Mouse (Mus musculus) forebrain, postnatal 0 days (tissue): ENCODE measurements around the gene Serpinb3a. TPM values are rescaled to one million over a fixed set of nuclear protein-coding genes. Genes with fewer than 3 reads are reported as not detected.

ENCODE experiments used
- ATAC-seq: fragments of 200-750 bp; cut with Nextera tagmentation; 2 replicates; pipeline ENCODE4 v1.8.0; 2017; ENCODE audit warnings: mild to moderate bottlenecking, moderate library complexity
- DNase-seq: peaks from one replicate; pipeline ENCODE4 v3.0.0-alpha.2; 2015
- H3K27ac ChIP-seq: fragments of 300-500 bp; sonication (generic); 2 replicates; pipeline ENCODE4 v1.5.1; 2014; ENCODE audit warnings: low read depth, mild to moderate bottlenecking, antibody characterized with exemption, low read length, moderate library complexity, mixed read lengths
- H3K27me3 ChIP-seq: fragments of 300-500 bp; sonication (generic); 2 replicates; pipeline ENCODE4 v1.6.1; 2014; ENCODE audit warnings: mild to moderate bottlenecking, low read length, mixed read lengths; ENCODE audit not compliant: insufficient read depth
- H3K36me3 ChIP-seq: fragments of 300-500 bp; sonication (generic); 2 replicates; pipeline ENCODE4 v1.6.1; 2014; ENCODE audit warnings: mild to moderate bottlenecking, moderate library complexity; ENCODE audit not compliant: insufficient read depth
- H3K4me1 ChIP-seq: fragments of 300-500 bp; sonication (generic); 2 replicates; pipeline ENCODE4 v1.6.1; 2014; ENCODE audit warnings: antibody characterized with exemption; ENCODE audit not compliant: insufficient read depth
- H3K4me2 ChIP-seq: fragments of 300-500 bp; sonication (generic); 2 replicates; pipeline ENCODE4 v1.6.1; 2014; ENCODE audit warnings: low read depth, mild to moderate bottlenecking, moderate library complexity
- H3K4me3 ChIP-seq: fragments of 300-500 bp; sonication (generic); 2 replicates; pipeline ENCODE4 v1.5.1; 2014; ENCODE audit warnings: low read depth, low read length, mixed read lengths
- H3K9ac ChIP-seq: fragments of 300-500 bp; sonication (generic); 2 replicates; pipeline ENCODE4 v1.6.1; 2014; ENCODE audit warnings: mild to moderate bottlenecking
- H3K9me3 ChIP-seq: fragments of 300-500 bp; sonication (generic); 2 replicates; pipeline ENCODE4 v1.6.1; 2016; ENCODE audit warnings: low read length
- CTCF ChIP-seq: sonication (generic); IDR thresholded peaks from 2 replicates; pipeline ENCODE4 v1.5.1; 2016; ENCODE audit warnings: antibody characterized with exemption, control low read depth, low read depth
- WGBS: fragments of 180-500 bp; shearing (Covaris S2); extraction: QIAGEN DNeasy Blood & Tissue Kit; methylation state at CpG from one replicate; pipeline ENCODE4 v1.1.7; 2014; 5-methylcytosine and 5-hydroxymethylcytosine counted together
- polyA plus RNA-seq: library from polyadenylated mRNA; unstranded; fragments of >200 nt; fragmentation: Nextera tagmentation; extraction: Ambion mirVana; gene quantifications from 2 replicates; pipeline ENCODE4 v1.2.1, GENCODE M21; 2015
- total RNA-seq: library from RNA; depleted of rRNA; stranded (reverse); fragments of >200 nt; gene quantifications from 2 replicates; pipeline ENCODE4 v1.2.3, GENCODE M21; 2014; rRNA removed

Serpinb3a gene
- total and polyA plus RNA-seq, 2 experiments from 2014 or later = not detected

DNA sequence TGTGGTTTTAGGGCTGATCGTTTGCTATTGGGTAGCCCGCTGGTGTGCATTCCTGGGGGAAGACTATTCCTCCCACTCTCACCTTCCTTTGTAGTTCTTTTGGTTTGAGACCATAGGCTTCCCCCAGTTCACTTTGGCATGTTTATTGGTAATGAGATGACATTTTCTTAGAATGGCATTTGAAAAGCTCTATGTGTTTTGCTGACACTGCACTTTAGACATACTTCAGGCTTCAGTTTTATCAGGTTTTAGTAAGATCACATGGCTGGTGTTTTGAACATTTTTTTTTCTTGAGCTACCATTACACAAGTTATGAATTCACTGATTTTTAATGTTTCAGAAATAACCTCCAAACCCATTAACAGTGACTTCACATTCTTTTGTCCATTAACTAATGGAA is 50.3 kb downstream of the Serpinb3a start:
- Histone ChIP-seq H3K36me3 (no peaks in the 10 kb centered on the region), H3K4me3 (no peak overlapping the region), H3K9ac (no peak overlapping the region), H3K27ac (no peak overlapping the region), H3K9me3 (no peaks in the 10 kb centered on the region), H3K4me1 (no peaks in the 10 kb centered on the region), H3K27me3 (no peaks in the 10 kb centered on the region), H3K4me2 (no peak overlapping the region)
- no peak for TF ChIP-seq CTCF
- no peak for DNase-seq
- no peak for ATAC-seq
- 78% methylated on average over 2 of the region's 2 CpGs for WGBS

DNA sequence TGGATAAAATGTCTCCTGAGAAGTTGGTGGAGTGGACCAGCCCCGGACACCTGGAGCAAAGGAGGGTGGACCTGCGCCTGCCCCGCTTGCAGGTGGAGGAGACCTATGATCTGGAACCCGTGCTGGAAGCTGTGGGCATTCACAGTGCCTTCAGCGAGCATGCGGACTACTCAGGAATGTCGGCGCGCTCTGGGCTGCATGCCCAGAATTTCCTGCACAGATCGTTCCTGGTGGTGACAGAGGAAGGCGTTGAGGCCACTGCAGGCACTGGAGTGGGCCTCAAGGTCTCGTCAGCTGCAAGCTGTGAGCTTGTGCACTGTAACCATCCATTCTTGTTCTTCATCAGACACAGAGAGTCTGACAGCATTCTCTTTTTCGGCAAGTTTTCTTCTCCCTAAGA is 51.7 kb downstream of the Serpinb3a start:
- no peaks in the 10 kb centered on the region for H3K9me3 ChIP-seq
- DNase-seq (no peak), ATAC-seq (peak; percentile 54)
- H3K9ac ChIP-seq = no peak overlapping the region
- H3K4me3 ChIP-seq = no peak overlapping the region
- no peak for TF ChIP-seq CTCF
- no peaks in the 10 kb centered on the region for H3K27me3 ChIP-seq
- WGBS = 58% methylated on average over 13 of the region's 13 CpGs
- no peak overlapping the region for H3K27ac ChIP-seq
- H3K36me3 ChIP-seq = no peaks in the 10 kb centered on the region
- H3K4me1 ChIP-seq = no peaks in the 10 kb centered on the region
- H3K4me2 ChIP-seq = no peak overlapping the region

Other genes starting within 250 kb of the Serpinb3a start
- 0.38 TPM in 1 of 2 replicates, not detected in the other for gene Serpinb5, start 191.1 kb downstream of the Serpinb3a start, total RNA-seq
- 0.06 and 0.08 TPM in 2 replicates for gene Serpinb5, start 191.1 kb downstream of the Serpinb3a start, polyA plus RNA-seq
- not detected in 2 replicates for gene Serpinb12, start 117.9 kb downstream of the Serpinb3a start, total RNA-seq
- not detected in 2 replicates for gene Serpinb12, start 117.9 kb downstream of the Serpinb3a start, polyA plus RNA-seq
- gene Serpinb13, start 71.3 kb downstream of the Serpinb3a start, total RNA-seq = not detected in 2 replicates
- gene Serpinb13, start 71.3 kb downstream of the Serpinb3a start, polyA plus RNA-seq = not detected in 2 replicates
- not detected in 2 replicates for gene Serpinb3d, start 31.2 kb upstream of the Serpinb3a start, total RNA-seq
- gene Serpinb3d, start 31.2 kb upstream of the Serpinb3a start, polyA plus RNA-seq = 0.12 TPM in 1 of 2 replicates, not detected in the other
- gene Serpinb3b, start 226.1 kb upstream of the Serpinb3a start, total RNA-seq = not detected in 2 replicates
- gene Serpinb3b, start 226.1 kb upstream of the Serpinb3a start, polyA plus RNA-seq = not detected in 2 replicates
- not detected in 2 replicates for gene Serpinb3c, start 226.1 kb upstream of the Serpinb3a start, total RNA-seq
- not detected in 2 replicates for gene Serpinb3c, start 226.1 kb upstream of the Serpinb3a start, polyA plus RNA-seq